Mouse (Mus musculus) thymus, adult 18-20 months (tissue): Measurements from ENCODE around the gene Lmntd1.

ENCODE experiments used
- DNase-seq, 2 experiments: peaks; one replicate each; pipeline ENCODE4 v3.0.0; 2022; ENCODE audit warnings: mixed read lengths in 2 of 2

The Lmntd1 gene

GRCm38 (mm10) chr6:145482656-145483317 lies 131.3 kb downstream of the Lmntd1 start:
- DNase-seq, result no peak

DNA sequence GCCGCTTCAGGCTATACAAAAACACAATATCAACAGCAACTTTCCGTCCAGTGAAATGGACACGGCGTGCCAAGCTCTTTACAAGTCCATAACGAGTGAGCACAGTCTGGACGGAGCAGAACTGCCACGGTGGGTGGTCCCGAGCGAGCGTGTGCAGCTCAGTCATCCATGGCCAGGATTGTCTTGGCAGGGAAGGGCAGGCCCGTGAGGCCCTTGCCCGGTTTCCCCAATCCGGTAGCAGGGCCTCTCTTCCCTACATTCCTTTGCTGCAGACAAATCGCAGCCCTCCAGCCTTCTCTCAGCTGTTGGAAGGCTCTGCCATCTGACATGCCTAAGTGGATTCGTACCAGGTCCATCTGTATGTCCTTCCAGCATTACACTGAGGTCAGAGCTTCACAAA lies 132.2 kb downstream of the Lmntd1 start:
- DNase-seq, result no peak

DNA sequence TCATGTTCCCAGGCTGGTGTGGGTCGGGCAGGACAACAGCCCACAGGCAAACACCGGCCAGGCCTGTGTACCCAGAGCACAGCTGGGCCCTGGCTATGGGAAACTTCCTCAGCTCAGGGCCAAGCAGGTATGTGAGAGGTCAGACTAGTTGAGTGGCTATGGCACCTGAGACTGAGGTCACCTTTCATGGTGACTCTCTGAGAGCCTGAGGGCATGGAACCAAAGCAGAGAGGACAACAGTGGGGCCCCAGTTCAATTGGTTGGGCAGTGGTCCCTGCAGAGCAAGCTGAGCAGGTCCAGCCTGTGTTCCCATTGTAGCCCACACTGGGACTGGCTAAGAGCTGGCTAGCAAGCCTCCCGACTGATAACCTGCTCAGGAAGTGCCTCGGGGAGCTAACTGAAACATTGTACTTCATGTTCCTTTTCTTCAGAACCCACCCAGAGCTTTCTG lies 135.3 kb downstream of the Lmntd1 start:
- DNase-seq, result no peak

- DNase-seq, result no peak
These were observed 136.7 kb downstream of the Lmntd1 start for GRCm38 (mm10) chr6:145477367-145477905.

DNA sequence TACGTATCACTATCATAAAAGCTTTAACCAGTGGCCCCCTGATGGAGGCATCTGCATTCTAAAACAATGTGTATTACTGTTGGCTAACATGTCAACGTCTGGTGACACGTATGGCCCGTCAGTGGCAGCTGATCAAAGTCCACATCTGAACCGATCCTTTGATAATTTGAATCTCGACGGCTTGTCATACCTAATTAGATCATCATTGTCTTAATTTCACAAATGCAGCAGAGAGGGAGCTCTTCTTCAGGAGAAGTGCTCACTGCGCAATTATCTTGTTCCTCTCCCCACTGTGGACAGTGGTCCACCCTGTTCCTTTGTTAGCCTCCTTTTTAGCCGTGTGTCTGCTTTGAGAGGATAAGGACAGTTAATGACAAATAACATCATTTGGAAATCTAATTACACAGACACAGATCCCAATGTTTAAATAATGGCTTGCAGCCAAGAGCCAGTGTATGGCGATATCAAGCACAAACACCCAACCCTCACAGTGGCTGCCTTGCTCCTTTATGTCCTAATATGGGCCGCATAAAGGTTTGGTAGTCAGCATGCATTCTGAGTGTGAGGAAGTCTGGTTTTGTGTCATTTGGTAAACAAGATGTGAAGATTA lies 142.4 kb downstream of the Lmntd1 start:
- no peak for DNase-seq

- DNase-seq, result no peak
These were observed 144.7 kb downstream of the Lmntd1 start for GRCm38 (mm10) chr6:145469260-145469943.

DNA sequence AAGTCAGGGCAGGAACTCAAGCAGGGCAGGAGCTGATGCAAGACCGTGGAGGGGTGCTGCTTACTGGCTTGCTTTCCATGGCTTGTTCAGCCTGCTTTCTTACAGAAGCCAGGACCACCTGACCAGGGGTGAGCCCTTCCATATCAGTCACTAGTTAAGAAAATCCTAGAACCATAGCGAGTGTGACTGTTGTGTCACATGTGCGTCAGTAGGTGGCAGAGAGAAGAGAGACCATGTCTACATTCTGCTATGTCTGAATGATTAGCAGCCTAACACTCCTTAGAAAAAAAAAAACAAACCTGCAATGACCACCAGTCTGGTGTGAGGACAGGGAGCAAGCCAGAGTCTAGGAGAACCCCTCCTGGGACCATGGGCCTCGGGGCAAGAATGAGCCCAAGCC lies 150.1 kb downstream of the Lmntd1 start:
- no peak for DNase-seq

- no peak for DNase-seq
These were observed 151.4 kb downstream of the Lmntd1 start for GRCm38 (mm10) chr6:145462677-145463245.

GRCm38 (mm10) chr6:145457066-145457465 lies 157.1 kb downstream of the Lmntd1 start:
- no peak for DNase-seq

DNA sequence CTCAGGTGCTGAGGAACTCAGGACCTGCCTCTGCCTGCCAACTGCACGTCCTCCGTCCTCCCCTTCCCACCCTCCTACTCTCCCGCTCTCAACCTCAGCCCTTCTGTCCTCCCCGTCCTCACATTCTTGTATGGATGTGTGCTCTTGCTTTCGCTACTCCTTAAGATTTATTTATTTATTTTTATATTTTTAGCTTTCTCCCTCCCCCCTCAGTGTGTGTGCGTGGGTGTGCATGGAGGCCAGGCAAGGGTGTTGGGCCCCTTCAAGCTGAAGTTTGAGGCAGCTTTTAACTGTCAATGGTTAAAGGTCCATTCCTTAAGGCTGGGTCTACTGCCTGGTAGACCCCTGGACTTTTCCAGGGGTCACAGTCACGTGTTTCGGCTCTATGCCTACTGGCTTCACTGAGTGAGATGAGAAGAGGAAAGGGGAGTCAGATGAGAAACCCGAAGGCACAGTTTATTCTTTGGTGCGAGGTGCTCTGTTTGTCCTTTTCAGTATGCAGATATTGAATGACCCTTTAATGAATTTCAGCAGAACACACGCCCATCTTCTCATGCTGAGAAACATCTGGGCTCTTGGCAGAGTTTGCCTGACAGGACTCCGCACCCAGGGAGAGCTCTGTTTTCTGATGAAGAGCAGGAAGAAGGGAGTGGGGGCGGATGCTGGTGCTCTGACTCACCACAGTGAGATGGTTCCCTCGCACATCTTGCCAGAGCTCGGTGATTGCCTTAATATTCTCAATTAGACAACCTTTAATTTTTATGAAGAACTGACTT lies 163.3 kb downstream of the Lmntd1 start:
- DNase-seq, result no peak

- no peak for DNase-seq
These were observed 165.8 kb downstream of the Lmntd1 start for GRCm38 (mm10) chr6:145448361-145448760.

GRCm38 (mm10) chr6:145445811-145446500 lies 168.2 kb downstream of the Lmntd1 start:
- no peak for DNase-seq

DNA sequence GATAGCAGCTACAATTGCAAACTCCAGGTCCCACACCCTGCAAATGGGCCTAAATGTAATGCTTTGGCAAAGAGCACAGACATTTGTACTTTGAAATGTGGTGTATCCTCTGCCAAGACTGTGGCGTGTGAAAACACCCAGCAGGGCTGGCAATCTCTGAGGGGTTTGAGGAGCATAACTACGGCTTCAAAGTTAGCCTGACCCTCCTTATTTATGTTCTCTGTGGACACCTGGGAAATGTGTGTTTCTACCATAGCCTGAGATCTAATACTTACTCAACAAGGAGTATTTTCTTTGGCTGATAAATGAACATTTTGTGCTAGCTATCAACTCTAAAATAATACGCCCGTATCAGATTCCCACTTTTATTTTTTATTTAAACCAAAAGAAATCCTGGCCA lies 168.7 kb downstream of the Lmntd1 start:
- no peak for DNase-seq

GRCm38 (mm10) chr6:145442786-145443185 lies 171.3 kb downstream of the Lmntd1 start:
- DNase-seq, result no peak

GRCm38 (mm10) chr6:145441416-145442110 lies 172.6 kb downstream of the Lmntd1 start:
- no peak for DNase-seq

DNA sequence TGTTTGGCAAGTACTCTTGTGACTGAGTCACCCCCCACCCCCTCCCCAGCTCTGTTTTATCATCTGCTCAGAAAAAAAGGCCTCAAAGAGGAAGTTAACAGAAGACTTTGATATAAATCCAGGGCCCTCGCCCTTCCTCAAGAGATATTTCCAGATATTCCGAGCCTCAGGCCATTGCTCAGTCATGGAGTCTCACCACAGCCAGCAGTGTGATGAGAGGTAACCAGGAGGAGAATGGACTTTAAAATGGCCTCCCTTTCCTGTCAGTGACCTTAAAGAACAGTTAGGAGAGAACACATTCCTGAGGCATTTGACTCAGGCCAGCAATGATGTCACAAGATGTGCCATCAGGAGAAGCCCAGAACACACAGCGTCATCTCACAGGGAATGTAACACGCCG lies 175.3 kb downstream of the Lmntd1 start:
- no peak for DNase-seq

DNA sequence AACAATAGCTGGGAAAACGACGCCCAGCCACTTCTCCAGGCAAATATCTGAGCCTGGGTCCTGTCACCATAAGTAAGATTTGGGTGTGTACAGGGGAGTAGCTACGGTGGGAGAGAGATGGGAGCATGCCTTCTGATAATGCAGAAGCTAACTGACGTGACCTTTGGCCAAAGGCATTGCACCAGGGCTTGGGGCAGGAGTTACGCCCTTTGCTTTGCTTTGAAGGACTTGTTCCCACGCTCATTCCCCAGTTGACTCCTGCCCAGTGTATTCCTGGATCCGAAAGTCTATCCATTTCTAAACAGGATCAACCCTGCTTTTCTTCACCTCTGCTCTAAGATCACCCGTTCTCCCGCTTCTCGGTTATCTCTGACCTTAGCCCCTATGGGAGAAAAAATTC lies 178.4 kb downstream of the Lmntd1 start:
- DNase-seq, result no peak

DNA sequence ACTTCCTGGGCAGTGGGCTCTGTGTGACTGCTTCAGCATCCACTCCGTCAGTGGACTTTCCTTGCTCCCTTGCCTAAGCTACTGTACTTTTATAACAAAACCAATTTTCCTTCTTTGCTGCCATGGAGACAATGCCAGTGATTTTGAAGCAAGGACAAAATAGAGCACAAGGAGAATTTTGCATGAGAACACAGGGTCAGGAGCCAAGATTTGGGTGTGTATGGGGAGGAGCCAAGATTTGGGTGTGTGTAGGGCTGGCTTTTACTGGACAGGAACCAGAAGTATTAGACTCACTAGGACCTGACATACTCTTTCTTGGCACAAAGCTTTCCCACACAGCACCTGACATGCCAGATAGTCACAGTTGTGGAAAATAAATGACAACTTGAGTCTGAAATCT lies 179.0 kb downstream of the Lmntd1 start:
- DNase-seq, result no peak

GRCm38 (mm10) chr6:145433897-145434296 lies 180.2 kb downstream of the Lmntd1 start:
- DNase-seq, result no peak

GRCm38 (mm10) chr6:145432711-145433708 lies 181.1 kb downstream of the Lmntd1 start:
- no peak for DNase-seq
